Mouse (Mus musculus) activated CD4-positive, CD25-positive, alpha-beta regulatory T cell (primary cell): ENCODE measurements around the gene Hba-x. TPM values are rescaled to one million over a fixed set of nuclear protein-coding genes. Genes with fewer than 3 reads are reported as not detected.

Experiments
- polyA plus RNA-seq, 2 experiments: library from polyadenylated mRNA; unstranded; fragments of 100-300 nt; shearing (Covaris generic); gene quantifications; one replicate each; pipeline ENCODE4 v1.2.1; 2017

Gene Hba-x
- not detected for polyA plus RNA-seq

GRCm38 (mm10) chr11:32276347-32276746 is at the start of gene Hba-x:
Gene Hba-x (plus strand): TSS chr11:32276400.

GRCm38 (mm10) chr11:32267188-32267884 is 8.9 kb upstream of the Hba-x start, which contains the start of gene Nprl3:
Gene Nprl3 (minus strand): TSS chr11:32267707.

DNA sequence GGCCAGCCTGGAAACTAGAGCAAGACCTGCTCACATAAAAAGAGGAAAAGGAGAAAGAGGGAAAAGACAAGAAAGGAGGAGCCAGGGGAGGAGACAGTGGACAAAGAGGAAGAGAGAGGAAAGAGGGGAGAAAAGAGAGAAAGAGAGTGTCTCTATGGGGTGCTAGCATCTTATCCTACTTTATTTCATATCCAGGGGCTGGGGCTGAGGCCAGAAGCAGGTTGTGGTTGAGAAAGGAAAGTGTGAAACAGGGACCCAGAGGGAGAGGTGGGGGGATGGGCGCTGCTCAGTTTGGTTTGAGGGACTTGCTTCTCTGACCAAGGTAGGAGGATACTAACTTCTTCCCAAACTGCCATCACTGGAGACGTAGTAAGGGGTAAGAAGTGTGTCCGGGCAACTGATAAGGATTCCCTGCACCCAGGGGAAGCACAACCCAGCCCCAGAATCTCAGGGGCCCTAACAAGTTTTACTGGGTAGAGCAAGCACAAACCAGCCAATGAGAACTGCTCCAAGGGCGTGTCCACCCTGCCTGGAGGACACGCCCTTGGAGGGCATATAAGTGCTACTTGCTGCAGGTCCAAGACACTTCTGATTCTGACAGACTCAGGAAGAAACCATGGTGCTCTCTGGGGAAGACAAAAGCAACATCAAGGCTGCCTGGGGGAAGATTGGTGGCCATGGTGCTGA is 7.0 kb downstream of the Hba-x start, which contains the start of gene Hba-a1:
TSS of gene Hba-a1 (plus strand) at position 421 of the 687 bp plus-strand sequence.

DNA sequence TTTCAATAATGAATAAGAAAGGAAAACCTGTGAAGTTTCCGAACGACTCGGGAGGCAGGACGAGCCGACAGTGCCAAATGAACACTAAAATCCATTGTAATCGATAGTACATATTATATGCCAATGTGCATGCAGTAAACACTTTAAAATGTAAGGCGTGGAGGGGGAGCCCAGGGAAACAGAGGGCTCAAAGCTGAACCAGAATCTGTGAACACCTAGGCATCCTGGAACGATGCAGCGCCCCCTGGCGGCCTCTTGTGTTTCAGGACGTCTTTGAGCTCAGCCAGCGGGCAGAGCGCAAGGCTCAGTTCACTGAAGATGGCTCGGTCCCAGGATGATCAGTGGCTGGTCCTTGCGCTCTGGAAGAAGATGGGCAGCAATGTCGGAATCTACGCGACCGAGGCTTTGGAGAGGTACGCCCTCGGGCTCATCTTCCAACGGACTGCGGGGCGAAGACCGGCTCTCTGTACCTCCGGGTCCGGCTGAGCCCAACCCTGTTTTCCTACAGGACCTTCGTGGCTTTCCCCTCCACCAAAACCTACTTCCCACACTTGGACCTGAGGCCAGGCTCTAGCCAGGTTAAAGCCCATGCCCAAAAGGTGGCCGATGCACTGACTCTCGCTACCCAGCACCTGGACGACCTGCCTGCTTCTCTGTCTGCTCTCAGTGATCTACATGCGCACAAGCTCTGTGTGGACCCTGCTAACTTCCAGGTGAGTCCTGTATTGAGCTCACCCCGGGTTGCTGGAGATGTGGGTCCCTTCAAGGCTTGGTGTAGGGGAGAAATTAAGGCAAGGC is 10.7 kb downstream of the Hba-x start, which contains the start of gene Hbq1b:
TSS of gene Hbq1b (plus strand) at position 271 of the 798 bp plus-strand sequence.

DNA sequence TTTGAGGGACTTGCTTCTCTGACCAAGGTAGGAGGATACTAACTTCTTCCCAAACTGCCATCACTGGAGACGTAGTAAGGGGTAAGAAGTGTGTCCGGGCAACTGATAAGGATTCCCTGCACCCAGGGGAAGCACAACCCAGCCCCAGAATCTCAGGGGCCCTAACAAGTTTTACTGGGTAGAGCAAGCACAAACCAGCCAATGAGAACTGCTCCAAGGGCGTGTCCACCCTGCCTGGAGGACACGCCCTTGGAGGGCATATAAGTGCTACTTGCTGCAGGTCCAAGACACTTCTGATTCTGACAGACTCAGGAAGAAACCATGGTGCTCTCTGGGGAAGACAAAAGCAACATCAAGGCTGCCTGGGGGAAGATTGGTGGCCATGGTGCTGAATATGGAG is 20.0 kb downstream of the Hba-x start, which contains the start of gene Hba-a2:
TSS of gene Hba-a2 (plus strand) at position 287 of the 400 bp plus-strand sequence.

GRCm38 (mm10) chr11:32299865-32300264 is 23.7 kb downstream of the Hba-x start, which contains the start of gene Hbq1a:
Gene Hbq1a (plus strand): TSS chr11:32300069.

Other genes starting within 250 kb of the Hba-x start
- 10 to 100 TPM in 1 of 2 experiments, 1 to 10 TPM in 1; 7.2 to 23.8 TPM for gene Il9r, start 76.1 kb upstream of the Hba-x start, polyA plus RNA-seq
- 10 to 100 TPM; 57.6 to 60.8 TPM for gene Snrnp25, start 71.0 kb upstream of the Hba-x start, polyA plus RNA-seq
- 1 to 10 TPM in 1 of 2 experiments, under 1 TPM in 1; 0.15 to 2.6 TPM for gene Rhbdf1, start 54.1 kb upstream of the Hba-x start, polyA plus RNA-seq
- gene Mpg, start 49.9 kb upstream of the Hba-x start, polyA plus RNA-seq = 10 to 100 TPM; 26.1 to 44.5 TPM
- 10 to 100 TPM; 44.2 to 46.7 TPM for gene Nprl3, start 8.7 kb upstream of the Hba-x start, polyA plus RNA-seq
- gene Hba-a1, start 7.1 kb downstream of the Hba-x start, polyA plus RNA-seq = 100 to 1,000 TPM; 183 to 235 TPM
- gene Hbq1b, start 10.6 kb downstream of the Hba-x start, polyA plus RNA-seq = 1 to 10 TPM in 1 of 2 experiments, not detected in 1; 1.2 TPM
- 100 to 1,000 TPM; 293 to 315 TPM for gene Hba-a2, start 20.1 kb downstream of the Hba-x start, polyA plus RNA-seq
- gene Hbq1a, start 23.7 kb downstream of the Hba-x start, polyA plus RNA-seq = not detected
- gene Sh3pxd2b, start 71.4 kb downstream of the Hba-x start, polyA plus RNA-seq = under 1 TPM; 0.20 to 0.45 TPM
- 1 to 10 TPM; 7.4 to 7.7 TPM for gene Ubtd2, start 179.0 kb downstream of the Hba-x start, polyA plus RNA-seq